Mouse (Mus musculus): ENCODE results near the gene Tmem171. TPM values are rescaled to one million over a fixed set of nuclear protein-coding genes. Genes with fewer than 3 reads are reported as not detected.

Tmem171 gene
- polyA plus RNA-seq, 1 experiment from 2014 or later: 0.26 TPM

GRCm38 (mm10) chr13:98716176-98716575 lies 21.5 kb upstream of the Tmem171 start:
- no peak overlapping the region for H3K4me3 ChIP-seq (ENCODE audit: low read length)
- no peaks in the 10 kb centered on the region; the same call in 1 of the 2 replicates for H3K9me3 ChIP-seq (ENCODE audit: control insufficient read depth, low read length)
- H3K36me3 ChIP-seq (ENCODE audit: control insufficient read depth, insufficient read depth, low read length): 0 out of 2 replicates have a peak, but pooled peaks cover 2% of the 10 kb centered on the region
- H3K9ac ChIP-seq (ENCODE audit: low read depth, low read length): no peak overlapping the region
- H3K27ac ChIP-seq (ENCODE audit: low read depth, low read length): no peak overlapping the region
- no peak overlapping the region for H3K4me2 ChIP-seq (ENCODE audit: low read length)
- H3K4me1 ChIP-seq (ENCODE audit: control insufficient read depth, insufficient read depth, low read depth, low read length): no peaks in the 10 kb centered on the region
- ATAC-seq: no peak
- no peaks in the 10 kb centered on the region for H3K27me3 ChIP-seq (replicated peaks; ENCODE audit: control insufficient read depth, insufficient read depth, low read length)
- WGBS: 85% methylated on average over 8 of the region's 8 CpGs

DNA sequence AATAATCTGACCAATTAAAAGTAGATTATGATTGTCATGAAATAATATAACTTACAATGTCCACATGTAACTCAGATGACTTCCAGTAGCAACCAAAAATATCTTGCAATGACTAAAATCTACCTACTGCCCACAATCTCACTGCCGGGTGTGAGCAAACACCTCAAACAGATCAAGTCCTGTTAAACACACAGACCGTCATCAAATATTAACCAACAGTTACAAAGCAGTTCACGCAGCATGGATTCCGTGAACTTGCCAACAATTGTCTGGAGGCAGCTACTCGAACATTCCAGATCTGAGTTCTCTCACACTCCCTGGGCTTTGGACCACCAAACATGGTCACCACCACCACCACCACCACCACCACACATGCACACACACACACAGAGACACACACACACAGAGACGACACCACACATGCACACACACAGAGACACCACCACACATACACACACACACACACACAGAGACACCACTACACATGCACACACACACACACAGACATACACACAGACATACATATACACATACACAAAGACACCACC lies 20.9 kb upstream of the Tmem171 start:
- Histone ChIP-seq H3K4me1 (ENCODE audit: control insufficient read depth, insufficient read depth, low read depth, low read length) (no peaks in the 10 kb centered on the region), H3K4me2 (ENCODE audit: low read length) (no peak overlapping the region), H3K4me3 (ENCODE audit: low read length) (no peak overlapping the region), H3K27ac (ENCODE audit: low read depth, low read length) (no peak overlapping the region), H3K9me3 (ENCODE audit: control insufficient read depth, low read length) (no peaks in the 10 kb centered on the region; the same call in 1 of the 2 replicates), H3K36me3 (ENCODE audit: control insufficient read depth, insufficient read depth, low read length) (0 out of 2 replicates have a peak, but pooled peaks cover 2% of the 10 kb centered on the region), H3K27me3 (replicated peaks; ENCODE audit: control insufficient read depth, insufficient read depth, low read length) (no peaks in the 10 kb centered on the region), H3K9ac (ENCODE audit: low read depth, low read length) (no peak overlapping the region)
- WGBS: 87% methylated on average over 6 of the region's 6 CpGs
- no peak for ATAC-seq

GRCm38 (mm10) chr13:98710655-98711054 lies 16.0 kb upstream of the Tmem171 start:
- H3K4me2 ChIP-seq (ENCODE audit: low read length): no peak overlapping the region
- 96% methylated on average over 1 of the region's 1 CpGs for WGBS
- no peaks in the 10 kb centered on the region for H3K27me3 ChIP-seq (replicated peaks; ENCODE audit: control insufficient read depth, insufficient read depth, low read length)
- H3K9ac ChIP-seq (ENCODE audit: low read depth, low read length): no peak overlapping the region
- no peak overlapping the region for H3K4me3 ChIP-seq (ENCODE audit: low read length)
- no peaks in the 10 kb centered on the region for H3K4me1 ChIP-seq (ENCODE audit: control insufficient read depth, insufficient read depth, low read depth, low read length)
- ATAC-seq: no peak
- no peaks in the 10 kb centered on the region for H3K9me3 ChIP-seq (ENCODE audit: control insufficient read depth, low read length)
- no peak overlapping the region for H3K27ac ChIP-seq (ENCODE audit: low read depth, low read length)
- 0 out of 2 replicates have a peak, but pooled peaks cover 2% of the 10 kb centered on the region for H3K36me3 ChIP-seq (ENCODE audit: control insufficient read depth, insufficient read depth, low read length)

DNA sequence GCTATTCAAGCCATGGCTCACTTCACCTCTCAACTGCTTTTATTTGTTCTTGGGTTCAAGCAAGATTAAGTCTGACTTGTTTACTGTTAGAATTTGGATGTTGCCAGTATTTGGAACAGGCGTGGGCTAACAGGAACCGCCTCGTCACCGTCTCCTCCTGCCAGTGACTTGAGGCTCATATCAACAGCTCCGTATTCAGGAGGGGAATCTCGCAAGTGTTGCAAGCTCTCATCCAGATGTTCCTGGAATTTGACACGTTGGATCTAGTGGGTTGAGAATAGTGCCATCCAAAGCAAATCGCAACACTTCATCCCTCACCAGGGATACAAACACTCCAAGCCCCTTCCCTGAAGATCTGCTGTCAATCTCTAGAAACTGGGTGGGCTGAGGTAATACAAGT lies 15.6 kb upstream of the Tmem171 start:
- Histone ChIP-seq H3K36me3 (ENCODE audit: control insufficient read depth, insufficient read depth, low read length) (0 out of 2 replicates have a peak, but pooled peaks cover 2% of the 10 kb centered on the region), H3K27ac (ENCODE audit: low read depth, low read length) (no peak overlapping the region), H3K27me3 (replicated peaks; ENCODE audit: control insufficient read depth, insufficient read depth, low read length) (no peaks in the 10 kb centered on the region), H3K9me3 (ENCODE audit: control insufficient read depth, low read length) (no peaks in the 10 kb centered on the region), H3K4me3 (ENCODE audit: low read length) (no peak overlapping the region), H3K4me2 (ENCODE audit: low read length) (no peak overlapping the region), H3K9ac (ENCODE audit: low read depth, low read length) (no peak overlapping the region), H3K4me1 (ENCODE audit: control insufficient read depth, insufficient read depth, low read depth, low read length) (no peaks in the 10 kb centered on the region)
- ATAC-seq: no peak
- WGBS: 80% methylated on average over 8 of the region's 8 CpGs

DNA sequence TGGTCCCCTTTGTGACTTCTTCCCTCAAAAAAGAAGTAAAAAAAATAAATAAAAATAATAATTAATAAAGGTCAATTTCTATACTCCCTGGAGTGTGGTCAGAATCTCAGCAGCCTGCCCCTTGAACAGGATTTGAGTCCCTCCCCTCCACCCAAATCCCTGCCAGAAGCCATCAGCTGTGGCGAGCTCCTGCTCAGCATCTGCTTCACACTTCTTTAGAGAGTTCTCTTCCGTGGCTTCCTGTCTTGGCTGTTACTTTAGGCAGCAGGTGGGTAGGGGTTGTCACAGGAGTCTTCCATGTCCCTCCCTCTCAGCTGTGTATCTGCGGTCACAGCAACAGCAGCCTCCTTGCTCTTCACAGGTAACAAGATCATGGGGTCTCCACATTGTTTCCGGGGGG lies 10.9 kb upstream of the Tmem171 start:
- ATAC-seq: no peak
- Histone ChIP-seq H3K27ac (ENCODE audit: low read depth, low read length) (no peak overlapping the region), H3K9me3 (ENCODE audit: control insufficient read depth, low read length) (no peaks in the 10 kb centered on the region), H3K27me3 (replicated peaks; ENCODE audit: control insufficient read depth, insufficient read depth, low read length) (no peaks in the 10 kb centered on the region), H3K4me1 (ENCODE audit: control insufficient read depth, insufficient read depth, low read depth, low read length) (no peaks in the 10 kb centered on the region), H3K9ac (ENCODE audit: low read depth, low read length) (no peak overlapping the region), H3K36me3 (ENCODE audit: control insufficient read depth, insufficient read depth, low read length) (no peaks in the 10 kb centered on the region), H3K4me2 (ENCODE audit: low read length) (no peak overlapping the region), H3K4me3 (ENCODE audit: low read length) (no peak overlapping the region)
- WGBS: 74% methylated on average over 4 of the region's 4 CpGs

DNA sequence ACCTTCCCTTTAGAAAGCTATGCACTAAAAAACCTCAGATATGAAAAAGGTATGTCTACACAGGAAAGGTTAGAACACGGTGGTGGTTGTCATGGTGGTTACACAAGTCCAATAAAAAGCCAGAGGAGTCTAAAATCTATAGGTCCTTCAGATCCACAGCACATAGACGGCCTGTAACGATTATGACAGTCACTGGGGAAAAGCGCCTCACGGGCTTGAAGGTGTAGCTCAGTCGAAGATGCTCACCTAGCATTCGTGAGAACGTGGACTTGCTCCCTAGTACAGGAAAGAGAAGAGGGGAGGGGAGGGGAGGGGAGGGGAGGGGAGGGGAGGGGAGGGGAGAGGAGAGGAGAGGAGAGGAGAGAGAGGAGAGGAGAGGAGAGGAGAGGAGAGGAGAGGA lies 9.2 kb upstream of the Tmem171 start:
- no peak overlapping the region for H3K4me2 ChIP-seq (ENCODE audit: low read length)
- H3K27ac ChIP-seq (ENCODE audit: low read depth, low read length): no peak overlapping the region
- WGBS: 86% methylated on average over 8 of the region's 8 CpGs
- no peaks in the 10 kb centered on the region for H3K36me3 ChIP-seq (ENCODE audit: control insufficient read depth, insufficient read depth, low read length)
- no peak overlapping the region for H3K4me3 ChIP-seq (ENCODE audit: low read length)
- H3K9me3 ChIP-seq (ENCODE audit: control insufficient read depth, low read length): no peaks in the 10 kb centered on the region
- no peak for ATAC-seq
- no peak overlapping the region for H3K9ac ChIP-seq (ENCODE audit: low read depth, low read length)
- H3K27me3 ChIP-seq (replicated peaks; ENCODE audit: control insufficient read depth, insufficient read depth, low read length): no peaks in the 10 kb centered on the region
- no peaks in the 10 kb centered on the region for H3K4me1 ChIP-seq (ENCODE audit: control insufficient read depth, insufficient read depth, low read depth, low read length)

DNA sequence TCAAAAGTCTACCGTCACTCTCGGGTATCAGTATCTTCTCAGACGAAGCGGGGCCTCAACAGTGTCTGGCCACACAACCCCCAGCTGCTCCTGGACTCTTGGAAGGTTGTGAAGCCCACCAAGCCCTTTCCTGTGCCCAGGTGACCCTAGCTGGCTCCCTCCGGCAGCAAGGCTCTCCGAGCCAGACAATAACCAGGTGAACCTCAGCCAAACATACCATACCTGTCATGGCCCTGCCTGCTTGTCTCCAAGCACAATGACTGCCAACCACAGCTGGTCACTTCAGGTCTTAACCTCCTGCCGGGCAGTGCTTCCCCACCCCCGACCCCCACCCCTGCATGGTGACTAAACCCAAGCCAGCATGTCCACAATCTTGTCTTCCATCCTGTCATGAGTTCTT lies 7.7 kb upstream of the Tmem171 start:
- H3K36me3 ChIP-seq (ENCODE audit: control insufficient read depth, insufficient read depth, low read length): no peaks in the 10 kb centered on the region
- H3K4me1 ChIP-seq (ENCODE audit: control insufficient read depth, insufficient read depth, low read depth, low read length): no peaks in the 10 kb centered on the region
- H3K9me3 ChIP-seq (ENCODE audit: control insufficient read depth, low read length): no peaks in the 10 kb centered on the region
- no peak overlapping the region for H3K9ac ChIP-seq (ENCODE audit: low read depth, low read length)
- ATAC-seq: no peak
- no peak overlapping the region for H3K4me3 ChIP-seq (ENCODE audit: low read length)
- no peak overlapping the region for H3K27ac ChIP-seq (ENCODE audit: low read depth, low read length)
- no peaks in the 10 kb centered on the region for H3K27me3 ChIP-seq (replicated peaks; ENCODE audit: control insufficient read depth, insufficient read depth, low read length)
- no peak overlapping the region for H3K4me2 ChIP-seq (ENCODE audit: low read length)
- WGBS: 86% methylated on average over 8 of the region's 8 CpGs

DNA sequence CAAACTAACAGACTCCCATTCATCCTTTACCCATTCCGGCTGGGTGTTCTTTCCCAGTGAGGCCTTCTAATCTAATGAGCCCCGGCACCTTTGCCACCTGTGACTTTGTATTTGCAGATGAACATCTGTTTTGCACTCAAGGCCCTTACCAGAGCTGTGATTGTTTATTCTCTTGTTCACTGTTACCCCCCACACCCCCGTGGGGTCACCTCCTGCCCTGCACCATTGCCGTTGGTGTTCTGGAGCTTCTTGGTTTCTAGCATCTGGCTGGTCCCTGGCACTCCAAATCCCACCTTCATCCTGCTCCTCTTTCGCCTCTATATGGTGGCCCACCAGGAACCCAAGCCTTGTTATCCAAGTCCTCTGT lies 6.7 kb upstream of the Tmem171 start:
- H3K4me3 ChIP-seq (ENCODE audit: low read length): no peak overlapping the region
- no peaks in the 10 kb centered on the region for H3K9me3 ChIP-seq (ENCODE audit: control insufficient read depth, low read length)
- no peak overlapping the region for H3K4me2 ChIP-seq (ENCODE audit: low read length)
- 84% methylated on average over 5 of the region's 5 CpGs for WGBS
- H3K27ac ChIP-seq (ENCODE audit: low read depth, low read length): no peak overlapping the region
- H3K36me3 ChIP-seq (ENCODE audit: control insufficient read depth, insufficient read depth, low read length): no peaks in the 10 kb centered on the region
- no peak for ATAC-seq
- no peaks in the 10 kb centered on the region; the same call in 1 of the 2 replicates for H3K27me3 ChIP-seq (replicated peaks; ENCODE audit: control insufficient read depth, insufficient read depth, low read length)
- H3K9ac ChIP-seq (ENCODE audit: low read depth, low read length): no peak overlapping the region
- no peaks in the 10 kb centered on the region for H3K4me1 ChIP-seq (ENCODE audit: control insufficient read depth, insufficient read depth, low read depth, low read length)

- H3K27me3 ChIP-seq (replicated peaks; ENCODE audit: control insufficient read depth, insufficient read depth, low read length): peaks cover 3% of the 10 kb centered on the region; the same call in 1 of the 2 replicates
- no peaks in the 10 kb centered on the region for H3K4me1 ChIP-seq (ENCODE audit: control insufficient read depth, insufficient read depth, low read depth, low read length)
- H3K4me3 ChIP-seq (ENCODE audit: low read length): no peak overlapping the region
- 66% methylated on average over 10 of the region's 10 CpGs for WGBS
- no peak overlapping the region for H3K4me2 ChIP-seq (ENCODE audit: low read length)
- no peak overlapping the region for H3K27ac ChIP-seq (ENCODE audit: low read depth, low read length)
- no peaks in the 10 kb centered on the region for H3K36me3 ChIP-seq (ENCODE audit: control insufficient read depth, insufficient read depth, low read length)
- no peaks in the 10 kb centered on the region for H3K9me3 ChIP-seq (ENCODE audit: control insufficient read depth, low read length)
- no peak overlapping the region for H3K9ac ChIP-seq (ENCODE audit: low read depth, low read length)
- ATAC-seq: no peak
Measured at GRCm38 (mm10) chr13:98700661-98701308, 6.2 kb upstream of the Tmem171 start.

Measured in hindbrain, embryonic 16.5 days (tissue).